Comparison of ENCODE assay signal across 12 mouse cellular contexts in genomic region chr15:82908521-82908920, GRCm38 (mm10).
"Had no signal": no experiment of that assay in that cellular context is flagged by ENCODE, and none has a peak within 500 bp of the region (broad histone marks: within the 10 kb centered on the region; RNA-seq: fewer than 3 reads in every experiment).

No protein-coding gene starts in this region.

- H3K9me3 ChIP-seq: limb, embryonic 15.5 days; liver, embryonic 12.5 days; midbrain, embryonic 12.5 days; neural tube, embryonic 15.5 days had no signal

- H3K4me3 ChIP-seq: left cerebral cortex, adult 2 months; limb, embryonic 15.5 days; liver, embryonic 12.5 days; midbrain, embryonic 12.5 days; myocyte; neural tube, embryonic 15.5 days had no signal

- ATAC-seq: liver, embryonic 12.5 days had no signal

- H3K4me2 ChIP-seq: limb, embryonic 15.5 days; liver, embryonic 12.5 days; lung, embryonic 14.5 days; midbrain, embryonic 12.5 days; neural tube, embryonic 15.5 days had no signal

- H3K9ac ChIP-seq: limb, embryonic 15.5 days; liver, embryonic 12.5 days; lung, embryonic 14.5 days; midbrain, embryonic 12.5 days; neural tube, embryonic 15.5 days had no signal

- H3K36me3 ChIP-seq: limb, embryonic 15.5 days; liver, embryonic 12.5 days; midbrain, embryonic 12.5 days; neural tube, embryonic 15.5 days had no signal

- H3K27ac ChIP-seq: left cerebral cortex, adult 2 months; limb, embryonic 15.5 days; liver, embryonic 12.5 days; midbrain, embryonic 12.5 days; neural tube, embryonic 15.5 days had no signal

- DNase-seq: kidney, adult 8-10 months; kidney, postnatal 25 days; lung, embryonic 14.5 days; lung, postnatal 10 days; right cerebral cortex, adult 18-20 months; spleen, adult 18-20 months had no signal
